Mouse (Mus musculus): ENCODE measurements at regions not wholly inside any gene's neighbourhood (a gene's known extent, or its start where the extent isn't known, plus 50 kb on each side); places are given as distances from the start of the nearest gene placed in this dataset.

- Histone ChIP-seq H3K27ac (replicated peaks; ENCODE audit: low read depth, low read length) (no peak overlapping the region), H3K4me2 (replicated peaks; ENCODE audit: low read depth, low read length, severe bottlenecking) (no peak overlapping the region), H3K4me1 (ENCODE audit: control insufficient read depth, insufficient read depth, low read length) (no peaks in the 10 kb centered on the region), H3K27me3 (ENCODE audit: control insufficient read depth, insufficient read depth, low read length) (no peaks in the 10 kb centered on the region), H3K9me3 (ENCODE audit: control insufficient read depth, low read length) (no peaks in the 10 kb centered on the region), H3K9ac (ENCODE audit: low read depth, low read length, severe bottlenecking) (no peak overlapping the region), H3K36me3 (ENCODE audit: control insufficient read depth, insufficient read depth, low read length) (no peaks in the 10 kb centered on the region), H3K4me3 (replicated peaks; ENCODE audit: low read length) (no peak overlapping the region)
- DNase-seq (ENCODE audit: low spot score): no peak
- 82% methylated on average over 3 of the region's 3 CpGs for WGBS
- TF ChIP-seq POLR2A (IDR thresholded peaks at IDR 0.05; ENCODE audit: borderline replicate concordance, extremely low read depth, insufficient read depth, insufficient read length): no peak
- ATAC-seq (ENCODE audit: low FRiP score, low read depth): no peak
Observed at GRCm38 (mm10) chr10:99959279-99959678, 56.2 kb upstream of the Kitl start.

- H3K27ac ChIP-seq (replicated peaks; ENCODE audit: low read depth, low read length): no peak overlapping the region
- no peaks in the 10 kb centered on the region for H3K4me1 ChIP-seq (ENCODE audit: control insufficient read depth, insufficient read depth, low read length)
- no peak for DNase-seq (ENCODE audit: low spot score)
- TF ChIP-seq POLR2A (IDR thresholded peaks at IDR 0.05; ENCODE audit: borderline replicate concordance, extremely low read depth, insufficient read depth, insufficient read length): no peak
- H3K4me3 ChIP-seq (replicated peaks; ENCODE audit: low read length): no peak overlapping the region
- no peak for ATAC-seq (ENCODE audit: low FRiP score, low read depth)
- 78% methylated on average over 7 of the region's 7 CpGs for WGBS
- H3K9ac ChIP-seq (ENCODE audit: low read depth, low read length, severe bottlenecking): no peak overlapping the region
- H3K4me2 ChIP-seq (replicated peaks; ENCODE audit: low read depth, low read length, severe bottlenecking): no peak overlapping the region
- H3K36me3 ChIP-seq (ENCODE audit: control insufficient read depth, insufficient read depth, low read length): no peaks in the 10 kb centered on the region
- no peaks in the 10 kb centered on the region for H3K27me3 ChIP-seq (ENCODE audit: control insufficient read depth, insufficient read depth, low read length)
- H3K9me3 ChIP-seq (ENCODE audit: control insufficient read depth, low read length): no peaks in the 10 kb centered on the region
Observed at GRCm38 (mm10) chr10:99952486-99952885, 62.9 kb upstream of the Kitl start.

GRCm38 (mm10) chr10:99951718-99952117 lies 63.7 kb upstream of the Kitl start:
- no peak overlapping the region for H3K4me3 ChIP-seq (replicated peaks; ENCODE audit: low read length)
- H3K4me1 ChIP-seq (ENCODE audit: control insufficient read depth, insufficient read depth, low read length): no peaks in the 10 kb centered on the region
- no peak overlapping the region for H3K4me2 ChIP-seq (replicated peaks; ENCODE audit: low read depth, low read length, severe bottlenecking)
- TF ChIP-seq POLR2A (IDR thresholded peaks at IDR 0.05; ENCODE audit: borderline replicate concordance, extremely low read depth, insufficient read depth, insufficient read length): no peak
- DNase-seq (ENCODE audit: low spot score) (no peak), ATAC-seq (ENCODE audit: low FRiP score, low read depth) (no peak)
- H3K36me3 ChIP-seq (ENCODE audit: control insufficient read depth, insufficient read depth, low read length): no peaks in the 10 kb centered on the region
- H3K27ac ChIP-seq (replicated peaks; ENCODE audit: low read depth, low read length): no peak overlapping the region
- 83% methylated on average over 4 of the region's 4 CpGs for WGBS
- no peak overlapping the region for H3K9ac ChIP-seq (ENCODE audit: low read depth, low read length, severe bottlenecking)
- H3K9me3 ChIP-seq (ENCODE audit: control insufficient read depth, low read length): no peaks in the 10 kb centered on the region
- H3K27me3 ChIP-seq (ENCODE audit: control insufficient read depth, insufficient read depth, low read length): no peaks in the 10 kb centered on the region

GRCm38 (mm10) chr10:99951316-99951715 lies 64.1 kb upstream of the Kitl start:
- TF ChIP-seq POLR2A (IDR thresholded peaks at IDR 0.05; ENCODE audit: borderline replicate concordance, extremely low read depth, insufficient read depth, insufficient read length): no peak
- DNase-seq (ENCODE audit: low spot score): no peak
- Histone ChIP-seq H3K9me3 (ENCODE audit: control insufficient read depth, low read length) (no peaks in the 10 kb centered on the region), H3K9ac (ENCODE audit: low read depth, low read length, severe bottlenecking) (no peak overlapping the region), H3K4me1 (ENCODE audit: control insufficient read depth, insufficient read depth, low read length) (no peaks in the 10 kb centered on the region), H3K4me2 (replicated peaks; ENCODE audit: low read depth, low read length, severe bottlenecking) (no peak overlapping the region), H3K27ac (replicated peaks; ENCODE audit: low read depth, low read length) (no peak overlapping the region), H3K36me3 (ENCODE audit: control insufficient read depth, insufficient read depth, low read length) (no peaks in the 10 kb centered on the region), H3K27me3 (ENCODE audit: control insufficient read depth, insufficient read depth, low read length) (no peaks in the 10 kb centered on the region), H3K4me3 (replicated peaks; ENCODE audit: low read length) (no peak overlapping the region)
- ATAC-seq (ENCODE audit: low FRiP score, low read depth): no peak
- 89% methylated on average over 6 of the region's 6 CpGs for WGBS

GRCm38 (mm10) chr10:99948740-99949139 lies 66.7 kb upstream of the Kitl start:
- WGBS: 86% methylated on average over 3 of the region's 3 CpGs
- no peaks in the 10 kb centered on the region for H3K9me3 ChIP-seq (ENCODE audit: control insufficient read depth, low read length)
- no peak for ATAC-seq (ENCODE audit: low FRiP score, low read depth)
- H3K4me3 ChIP-seq (replicated peaks; ENCODE audit: low read length): no peak overlapping the region
- H3K4me2 ChIP-seq (replicated peaks; ENCODE audit: low read depth, low read length, severe bottlenecking): no peak overlapping the region
- no peaks in the 10 kb centered on the region for H3K27me3 ChIP-seq (ENCODE audit: control insufficient read depth, insufficient read depth, low read length)
- H3K4me1 ChIP-seq (ENCODE audit: control insufficient read depth, insufficient read depth, low read length): no peaks in the 10 kb centered on the region
- H3K27ac ChIP-seq (replicated peaks; ENCODE audit: low read depth, low read length): no peak overlapping the region
- no peaks in the 10 kb centered on the region for H3K36me3 ChIP-seq (ENCODE audit: control insufficient read depth, insufficient read depth, low read length)
- H3K9ac ChIP-seq (ENCODE audit: low read depth, low read length, severe bottlenecking): no peak overlapping the region
- no peak for DNase-seq (ENCODE audit: low spot score)
- TF ChIP-seq POLR2A (IDR thresholded peaks at IDR 0.05; ENCODE audit: borderline replicate concordance, extremely low read depth, insufficient read depth, insufficient read length): no peak

- DNase-seq (ENCODE audit: low spot score) (no peak), ATAC-seq (ENCODE audit: low FRiP score, low read depth) (no peak)
- 82% methylated on average over 3 of the region's 3 CpGs for WGBS
- no peaks in the 10 kb centered on the region for H3K27me3 ChIP-seq (ENCODE audit: control insufficient read depth, insufficient read depth, low read length)
- no peak overlapping the region for H3K4me2 ChIP-seq (replicated peaks; ENCODE audit: low read depth, low read length, severe bottlenecking)
- H3K4me3 ChIP-seq (replicated peaks; ENCODE audit: low read length): no peak overlapping the region
- no peaks in the 10 kb centered on the region for H3K4me1 ChIP-seq (ENCODE audit: control insufficient read depth, insufficient read depth, low read length)
- no peaks in the 10 kb centered on the region for H3K36me3 ChIP-seq (ENCODE audit: control insufficient read depth, insufficient read depth, low read length)
- no peaks in the 10 kb centered on the region for H3K9me3 ChIP-seq (ENCODE audit: control insufficient read depth, low read length)
- TF ChIP-seq POLR2A (IDR thresholded peaks at IDR 0.05; ENCODE audit: borderline replicate concordance, extremely low read depth, insufficient read depth, insufficient read length): no peak
- no peak overlapping the region for H3K27ac ChIP-seq (replicated peaks; ENCODE audit: low read depth, low read length)
- H3K9ac ChIP-seq (ENCODE audit: low read depth, low read length, severe bottlenecking): no peak overlapping the region
Observed at GRCm38 (mm10) chr10:99945418-99945817, 70.0 kb upstream of the Kitl start.
